Mouse (Mus musculus) megakaryocyte progenitor cell, adult 5-6 weeks (primary cell): ENCODE results near the gene Psmb6. TPM values are rescaled to one million over a fixed set of nuclear protein-coding genes. Genes with fewer than 3 reads are reported as not detected.

Experiments used
- ATAC-seq: replicated peaks from 2 replicates; pipeline ENCODE4 v1.8.0; 2016; ENCODE audit warnings: mild to moderate bottlenecking, moderate TSS enrichment, inconsistent platforms; ENCODE audit not compliant: poor library complexity
- total RNA-seq, 2 experiments: library from RNA; stranded (forward) in 1 of 2; stranded (reverse) in 1 of 2; fragments of 157-497, 149-512 nt in 1 of 2; fragments of 200-1000 nt in 1 of 2; gene quantifications; 2 replicates each; pipeline versions ENCODE4 v1.2.3 to v1.2.4; 2015 to 2017

Psmb6 gene
- total RNA-seq (2015) (141 and 153 TPM in 2 replicates), total RNA-seq (2017) (272 and 309 TPM in 2 replicates)

DNA sequence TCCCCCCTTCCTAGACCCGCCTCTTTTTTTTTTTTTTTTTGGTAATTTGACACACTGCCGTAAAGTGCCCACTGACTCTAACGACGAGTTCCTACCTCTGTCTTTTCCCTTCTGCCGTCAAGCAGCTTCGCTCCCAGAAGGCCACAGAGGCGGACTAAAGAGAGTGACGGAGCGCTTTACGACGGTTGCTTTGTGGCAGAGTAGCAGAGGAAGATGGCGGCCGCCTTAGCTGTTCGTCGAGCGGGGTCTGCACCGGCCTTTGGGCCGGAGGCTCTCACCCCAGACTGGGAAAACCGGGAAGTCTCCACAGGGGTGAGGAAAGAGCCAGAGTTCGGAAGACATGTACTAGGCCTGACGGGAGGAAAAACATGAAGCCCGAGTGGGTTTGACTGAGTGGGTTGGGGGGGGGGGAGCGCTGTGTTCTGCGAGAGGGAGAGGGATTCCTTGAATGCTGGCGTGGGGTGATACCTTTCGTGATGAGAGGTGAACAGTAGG is at the start of gene Psmb6:
Gene Psmb6, plus strand, starts transcription at position 184 of the 495 bp plus-strand sequence.
- peak; percentile 100 for ATAC-seq

DNA sequence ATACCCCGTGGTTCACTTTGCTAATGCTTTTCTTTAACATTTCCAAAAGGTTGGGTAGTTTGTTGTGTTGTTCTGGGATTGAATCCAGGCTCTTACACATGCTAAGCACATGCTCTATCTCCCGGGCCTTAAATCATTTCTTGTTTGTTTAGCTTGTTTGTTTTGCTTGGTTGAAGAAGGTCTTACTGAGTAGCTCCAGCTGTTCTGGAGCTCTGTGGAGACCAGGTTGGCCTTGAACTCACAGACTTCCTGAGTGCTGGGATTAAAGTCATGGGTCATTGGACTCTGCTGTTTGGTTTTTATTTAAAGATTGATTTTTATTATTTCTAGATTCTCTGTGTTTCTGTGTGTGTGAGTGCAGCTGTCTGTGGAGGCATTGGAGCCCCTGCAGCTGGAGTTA is 39.7 kb upstream of the Psmb6 start:
- no peak for ATAC-seq

- no peak for ATAC-seq
These were observed 37.4 kb upstream of the Psmb6 start for GRCm38 (mm10) chr11:70487816-70488215.

DNA sequence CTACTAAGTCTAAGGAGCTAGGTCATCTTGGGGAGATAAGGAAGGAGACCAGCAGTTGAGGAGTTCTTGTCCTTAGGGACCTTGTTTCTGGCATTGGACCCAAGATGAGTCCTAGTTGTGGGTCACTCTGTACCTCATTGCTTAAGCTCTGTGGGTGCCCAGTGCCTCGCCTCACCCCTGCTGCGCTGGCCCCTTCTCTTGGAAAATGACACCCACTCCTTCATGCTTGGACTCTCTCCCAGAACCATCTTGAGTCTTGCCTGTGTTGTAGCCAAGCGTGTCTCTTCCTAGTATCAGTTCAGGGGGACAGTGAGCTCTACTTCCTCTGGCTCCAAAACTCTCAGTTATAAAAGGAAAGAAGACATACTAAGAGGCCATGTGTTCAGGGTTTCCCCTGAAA is 36.0 kb upstream of the Psmb6 start:
- ATAC-seq, result no peak

GRCm38 (mm10) chr11:70489684-70490083 is 35.5 kb upstream of the Psmb6 start:
- ATAC-seq, result peak; percentile 95

DNA sequence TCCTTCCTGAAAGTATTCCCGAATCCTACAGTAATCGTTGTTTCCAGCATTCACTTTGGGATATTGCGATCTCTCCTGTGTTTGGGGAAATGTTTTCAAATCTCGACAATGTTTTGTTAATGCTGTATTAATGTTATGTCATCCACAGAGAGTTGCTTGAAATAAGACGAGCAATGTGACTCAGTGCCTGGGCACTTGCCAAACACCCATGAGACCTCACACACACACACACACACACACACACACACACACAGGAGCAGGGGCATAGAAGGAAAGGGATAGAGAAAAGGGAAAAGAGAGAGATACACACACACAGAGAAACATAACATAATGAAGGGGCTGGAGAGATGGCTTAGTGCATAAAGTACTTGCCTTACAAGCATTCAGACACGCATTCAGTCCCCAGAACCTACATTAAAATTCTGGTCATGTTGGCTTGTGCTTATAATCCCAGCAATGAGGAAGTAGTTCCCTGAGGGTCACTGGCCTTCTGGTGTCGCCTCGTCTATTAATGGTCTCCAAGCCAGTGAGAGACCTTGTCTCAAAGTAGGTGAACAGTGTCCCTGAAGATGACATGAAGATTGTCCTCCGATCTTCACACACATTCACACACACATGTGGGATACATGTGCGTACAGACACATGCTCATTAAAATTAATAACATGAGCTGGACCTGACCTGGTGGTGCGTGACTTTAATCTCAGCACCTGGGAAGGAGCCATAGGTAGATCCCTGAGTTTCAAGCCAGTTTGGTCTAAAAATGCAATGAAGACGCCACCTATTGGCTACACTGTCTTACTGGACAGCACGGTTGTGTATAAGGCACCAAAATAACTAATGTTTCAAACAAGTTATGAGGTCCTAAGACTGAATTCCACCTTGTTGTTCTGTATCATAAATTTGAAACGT is 25.3 kb upstream of the Psmb6 start:
- ATAC-seq, result 0 out of 2 replicates have a peak, but pooled peaks have one; percentile 29

DNA sequence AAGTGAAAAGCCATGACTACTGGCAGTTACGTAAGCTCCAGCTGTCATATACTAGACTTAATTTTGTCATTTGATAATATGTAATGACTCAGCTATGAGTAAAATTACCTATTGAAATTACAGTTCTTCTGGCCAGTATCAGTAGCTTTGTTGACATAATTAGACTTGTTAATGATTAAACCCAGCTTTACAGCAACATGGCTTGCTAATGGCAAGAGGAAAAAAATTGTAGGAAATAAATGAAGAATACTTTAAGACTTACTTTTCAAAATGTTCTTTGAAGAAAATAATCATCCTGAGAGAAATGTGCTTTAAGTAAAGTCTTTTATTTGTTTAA is 24.7 kb upstream of the Psmb6 start:
- no peak for ATAC-seq

DNA sequence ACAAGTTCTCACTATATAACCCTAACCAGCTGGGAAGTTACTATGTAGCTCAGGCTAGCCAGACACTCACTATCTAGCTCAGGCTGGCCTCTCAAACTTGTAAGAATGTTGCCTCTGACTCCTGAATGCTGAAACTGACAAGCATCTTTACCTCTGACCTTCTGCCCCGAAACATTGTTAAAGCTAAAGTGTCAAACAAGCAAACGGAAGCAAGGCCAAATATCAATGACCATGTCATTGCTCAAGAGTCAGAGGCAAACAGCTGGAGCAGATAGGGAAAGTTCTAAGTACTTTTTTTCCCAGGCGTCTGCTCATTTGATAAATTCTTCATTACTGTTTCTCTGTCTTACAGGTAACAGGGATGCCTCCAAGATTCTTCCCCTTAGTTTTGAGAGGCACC is 23.1 kb upstream of the Psmb6 start:
- no peak for ATAC-seq

DNA sequence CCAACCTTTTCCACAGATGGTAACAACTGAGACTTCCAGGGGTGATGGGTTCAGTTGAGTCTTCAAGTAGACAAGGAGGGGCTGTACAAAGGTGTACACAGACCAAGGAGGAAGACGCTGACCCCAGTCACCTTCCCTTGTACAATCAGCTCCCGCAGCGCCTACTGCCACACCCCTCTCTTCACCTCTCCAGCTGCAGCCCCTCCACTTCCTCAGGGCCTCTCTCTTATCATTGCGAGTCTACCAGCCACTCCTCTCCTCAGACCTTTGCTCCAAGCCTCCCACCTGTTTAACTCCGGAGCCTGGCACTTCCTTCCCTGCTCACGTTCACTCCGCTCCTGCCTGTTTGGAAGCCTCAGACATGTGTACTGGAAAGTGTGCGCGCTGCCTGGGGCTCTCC is 20.2 kb upstream of the Psmb6 start, which contains the start of gene Tm4sf5:
Gene Tm4sf5, plus strand, starts transcription at position 275 of the 400 bp plus-strand sequence.
- no peak for ATAC-seq

- ATAC-seq, result peak; percentile 87
These were observed 18.8 kb upstream of the Psmb6 start for GRCm38 (mm10) chr11:70506385-70506784.

- no peak for ATAC-seq
These were observed 18.1 kb upstream of the Psmb6 start for GRCm38 (mm10) chr11:70506962-70507515.

DNA sequence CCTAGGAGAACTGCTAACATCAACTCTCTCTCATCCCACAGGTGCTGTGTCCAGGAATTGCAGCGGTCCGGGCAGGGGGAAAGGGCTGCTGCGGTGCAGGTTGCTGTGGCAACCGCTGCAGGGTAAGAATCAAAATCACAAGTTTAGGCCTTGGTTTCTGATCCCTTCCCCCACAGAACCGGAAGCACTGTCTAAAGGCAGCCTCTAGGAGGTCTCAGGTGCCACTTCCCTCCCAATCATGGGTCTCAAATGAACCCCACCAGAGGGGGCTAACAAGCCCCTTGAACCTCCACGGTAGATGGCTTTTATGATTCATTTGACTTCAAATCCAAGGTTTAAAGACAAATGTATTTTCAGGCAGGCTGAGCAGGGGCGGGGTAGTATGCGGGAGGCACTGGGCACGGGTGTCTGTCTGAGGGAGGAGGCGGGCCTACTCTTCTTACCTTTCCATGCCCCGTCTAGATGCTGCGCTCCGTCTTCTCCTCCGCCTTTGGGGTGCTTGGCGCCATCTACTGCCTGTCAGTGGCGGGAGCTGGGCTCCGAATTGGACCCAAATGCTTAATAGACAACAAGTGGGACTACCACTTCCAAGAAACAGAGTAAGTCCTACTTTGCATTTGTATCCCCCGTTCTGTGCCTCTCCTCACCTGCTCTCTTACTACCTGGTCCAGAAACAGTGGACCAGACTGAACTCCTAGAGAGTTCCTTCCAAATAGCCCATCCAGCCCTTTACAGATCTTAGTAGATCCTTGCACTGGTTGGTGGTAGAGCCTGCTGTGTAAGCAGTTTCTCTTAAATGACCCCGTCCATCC is 15.2 kb upstream of the Psmb6 start:
- ATAC-seq, result peak; percentile 88

DNA sequence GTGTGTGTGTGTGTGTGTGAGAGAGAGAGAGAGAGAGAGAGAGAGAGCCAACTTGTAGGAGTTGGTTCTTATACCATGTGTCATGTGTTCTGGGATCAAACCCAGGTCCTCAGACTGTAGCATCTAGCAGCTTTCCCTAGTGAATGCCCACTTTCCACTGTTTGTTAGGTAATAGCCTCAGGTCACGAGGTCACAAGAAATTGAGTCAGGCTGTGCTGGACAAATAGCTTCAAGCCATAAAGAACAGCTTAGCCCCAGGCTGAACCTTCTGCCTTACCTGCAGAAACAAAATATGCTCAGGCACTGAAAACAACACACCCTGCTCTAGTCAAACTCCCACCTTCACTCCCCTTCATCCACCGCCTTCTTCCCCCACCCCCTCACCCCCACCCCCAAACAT is 13.9 kb upstream of the Psmb6 start:
- ATAC-seq, result no peak

DNA sequence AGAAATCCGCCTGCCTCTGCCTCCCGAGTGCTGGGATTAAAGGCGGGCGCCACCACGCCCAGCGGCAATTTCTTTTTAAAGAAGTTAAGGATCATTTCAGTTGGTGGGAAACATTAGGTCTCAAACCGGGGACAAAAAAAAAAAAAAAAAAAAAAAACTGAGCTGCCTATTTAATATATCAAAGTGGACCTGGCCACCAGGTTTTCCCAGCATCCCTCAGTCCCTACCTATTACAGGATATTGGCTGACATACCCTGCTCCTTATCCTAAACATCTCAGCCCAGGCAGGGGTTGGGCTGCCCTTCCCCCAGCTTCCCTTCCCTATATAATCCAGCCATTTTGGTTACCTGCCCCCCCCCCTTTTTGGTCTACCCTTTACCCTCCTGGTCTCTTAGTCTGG is 13.3 kb upstream of the Psmb6 start:
- no peak for ATAC-seq

GRCm38 (mm10) chr11:70512709-70513342 is 12.3 kb upstream of the Psmb6 start:
- ATAC-seq, result no peak

GRCm38 (mm10) chr11:70513520-70513919 is 11.6 kb upstream of the Psmb6 start:
- no peak for ATAC-seq

DNA sequence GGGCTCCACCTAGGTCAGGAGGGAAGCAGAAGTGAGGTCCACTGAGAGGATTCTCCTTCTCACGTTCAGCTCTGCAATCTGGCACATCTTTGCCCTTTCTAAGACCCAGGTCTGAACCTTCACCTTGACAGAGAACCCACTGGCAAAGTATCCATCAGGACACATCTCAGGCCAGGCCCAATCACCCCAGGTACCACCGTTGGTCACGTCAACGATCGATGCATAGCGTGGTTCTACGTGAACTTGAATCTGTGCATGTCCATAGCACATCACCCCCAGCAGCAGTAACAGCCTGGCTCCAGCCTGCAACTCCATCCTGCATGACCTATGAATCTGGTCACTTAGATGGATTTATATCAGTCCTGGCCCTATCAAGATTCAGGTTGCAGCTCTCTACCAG is 10.9 kb upstream of the Psmb6 start, which contains the start of gene Vmo1:
Gene Vmo1, minus strand, starts transcription at position 329 of the 400 bp plus-strand sequence.
- ATAC-seq, result no peak

GRCm38 (mm10) chr11:70516352-70516751 is 8.8 kb upstream of the Psmb6 start:
- ATAC-seq, result peak; percentile 69

- ATAC-seq, result peak; percentile 46; the same call in 1 of the 2 replicates
These were observed 6.7 kb upstream of the Psmb6 start for GRCm38 (mm10) chr11:70518436-70518835.

DNA sequence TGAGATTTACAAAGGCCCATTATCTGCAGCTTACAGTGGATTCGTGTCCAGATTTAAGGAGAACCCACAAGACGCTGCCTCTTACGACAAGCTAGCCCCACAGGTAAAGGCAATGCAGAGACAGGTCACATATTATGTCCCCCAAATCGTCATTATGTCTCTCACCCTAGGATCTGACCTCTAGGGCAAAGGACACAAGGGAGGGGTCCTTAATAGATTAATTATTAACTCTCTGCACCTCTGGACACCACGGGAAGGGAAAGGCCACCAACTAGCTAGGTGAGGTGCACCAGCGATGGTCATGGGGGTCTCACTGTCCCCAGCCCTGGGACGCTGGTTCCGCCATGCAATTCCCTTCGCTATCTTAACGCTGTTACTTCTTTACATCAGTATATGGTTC is 6.2 kb upstream of the Psmb6 start, which contains the start of gene Gltpd2:
Gene Gltpd2, plus strand, starts transcription at position 274 of the 400 bp plus-strand sequence.
- ATAC-seq, result no peak
